Mouse (Mus musculus) ES-Bruce4 (cell line): Measurements from ENCODE around the gene Rhot2.

Source experiments
- EP300 ChIP-seq: IDR thresholded peaks from 2 replicates; pipeline ENCODE4 v1.6.1; 2011; ENCODE audit warnings: low read depth, low read length; ENCODE audit not compliant: insufficient read depth
- POLR2A ChIP-seq: IDR thresholded peaks from one replicate; pipeline ENCODE4 v1.8.1; 2011; ENCODE audit warnings: low read length; ENCODE audit not compliant: insufficient read depth

- TF ChIP-seq POLR2A (no peak), EP300 (no peak)
Observed at GRCm38 (mm10) chr17:25867509-25867835, 22.8 kb upstream of the Rhot2 start.
